Mouse (Mus musculus) megakaryocyte, embryonic 14.5 days (primary cell): ENCODE results near the gene Dpm3.

Experiments used
- FLI1 ChIP-seq: IDR thresholded peaks from 2 replicates; pipeline ENCODE4 v1.6.1; 2012; ENCODE audit warnings: low read length, inconsistent platforms, mixed read lengths
- GATA1 ChIP-seq: IDR thresholded peaks from 3 replicates; pipeline ENCODE4 v1.6.1; 2012; ENCODE audit warnings: mixed read lengths, low read length, inconsistent platforms, borderline replicate concordance

DNA sequence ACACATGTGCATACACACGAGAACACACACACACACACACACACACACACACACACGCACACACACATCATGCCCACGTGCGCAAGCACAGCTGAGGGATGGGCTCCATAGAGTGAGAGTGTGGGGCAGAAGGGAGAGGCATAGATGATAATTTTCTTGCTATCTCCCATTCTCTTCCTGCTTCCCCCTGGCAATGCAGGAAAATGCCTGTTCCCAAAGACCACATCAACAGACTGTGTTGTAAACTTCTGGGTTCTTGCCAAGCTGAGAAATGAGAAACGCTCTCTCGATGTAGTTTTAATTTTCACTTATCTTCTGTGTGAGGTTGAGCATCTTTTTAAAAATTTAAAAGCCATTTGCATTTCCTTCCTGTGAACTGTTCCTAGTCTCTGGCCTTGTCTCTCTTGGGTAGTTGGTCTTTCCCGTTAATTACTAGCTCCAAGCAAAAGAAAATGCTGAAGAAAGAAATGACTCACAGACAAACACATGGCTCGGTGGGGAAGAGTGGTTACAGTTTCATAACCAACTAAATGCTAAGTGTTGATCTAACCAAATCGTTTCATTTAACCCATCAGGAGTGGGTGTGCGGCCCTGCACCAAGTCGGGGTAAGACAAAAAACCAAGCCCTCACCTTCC is 37.7 kb downstream of the Dpm3 start:
- TF ChIP-seq GATA1 (no peak), FLI1 (no peak)
